Mouse (Mus musculus) cerebellum, postnatal 4 days (tissue): Measurements from ENCODE around the gene Ccdc117.
"Not testable (repeated sequence)": the region's sequence is repeated elsewhere in the genome, so short reads cannot be mapped to it uniquely, and the experiment has no call there.

ENCODE experiments used
- DNase-seq, 2 experiments: peaks; one replicate each; pipeline ENCODE4 v3.0.0; 2022; ENCODE audit warnings: low spot score in 2 of 2, mixed read lengths in 1 of 2

Ccdc117 gene

DNA sequence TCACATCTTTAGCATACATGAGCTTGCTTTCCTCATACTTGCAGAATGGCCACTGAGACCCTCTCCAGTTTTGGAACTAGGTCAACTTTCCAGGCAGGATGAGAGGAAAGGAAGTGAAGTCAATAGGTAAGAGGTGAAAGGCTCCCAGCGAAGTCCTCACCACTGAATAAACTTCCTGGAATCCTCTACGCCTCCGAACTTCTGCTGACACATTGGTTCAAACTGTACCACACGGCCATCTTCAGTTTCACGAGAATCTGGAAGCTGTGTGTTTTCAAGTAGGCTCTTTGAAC lies 31.9 kb downstream of the Ccdc117 start:
- DNase-seq: no peak

DNA sequence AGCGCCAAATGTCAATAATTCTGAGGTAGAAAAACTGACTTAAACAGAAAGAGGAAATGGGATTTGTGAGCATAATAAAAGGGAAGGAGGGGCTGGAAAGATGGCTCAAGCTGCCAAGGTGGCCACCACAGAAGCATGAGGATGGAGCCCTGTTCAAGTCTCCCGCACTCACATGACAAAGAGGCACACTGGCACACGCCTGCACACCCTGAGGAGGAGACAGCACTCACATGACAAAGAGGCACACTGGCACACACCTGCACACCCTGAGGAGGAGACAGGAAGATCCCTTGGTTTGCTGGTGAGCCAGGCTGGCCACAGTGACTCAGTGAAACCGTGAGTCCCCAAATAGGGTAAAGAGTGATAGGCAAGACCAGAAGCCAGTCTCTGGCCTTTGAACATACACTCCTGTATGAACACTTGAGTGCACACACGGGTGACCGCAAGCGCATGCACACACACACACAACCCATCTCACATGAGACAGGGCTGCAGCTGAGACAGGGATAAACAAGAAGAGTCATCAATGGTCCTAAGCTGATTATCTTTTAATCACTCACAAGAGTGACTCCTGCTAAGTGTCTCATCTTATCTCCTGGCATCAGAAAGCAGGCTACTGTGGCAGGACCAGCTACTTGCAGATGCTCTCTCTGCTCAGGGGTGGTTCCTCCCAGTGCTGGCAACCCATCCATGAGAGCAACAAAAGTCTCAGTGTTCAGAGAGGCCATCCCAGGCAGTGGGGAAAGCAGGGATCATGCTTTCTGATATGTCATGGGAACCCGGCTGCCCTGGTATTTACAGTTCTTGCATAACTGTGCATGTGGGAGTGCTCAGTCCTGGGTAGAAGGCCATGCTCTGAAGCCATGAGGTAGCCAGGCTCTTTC lies 32.5 kb downstream of the Ccdc117 start:
- DNase-seq: no peak

DNA sequence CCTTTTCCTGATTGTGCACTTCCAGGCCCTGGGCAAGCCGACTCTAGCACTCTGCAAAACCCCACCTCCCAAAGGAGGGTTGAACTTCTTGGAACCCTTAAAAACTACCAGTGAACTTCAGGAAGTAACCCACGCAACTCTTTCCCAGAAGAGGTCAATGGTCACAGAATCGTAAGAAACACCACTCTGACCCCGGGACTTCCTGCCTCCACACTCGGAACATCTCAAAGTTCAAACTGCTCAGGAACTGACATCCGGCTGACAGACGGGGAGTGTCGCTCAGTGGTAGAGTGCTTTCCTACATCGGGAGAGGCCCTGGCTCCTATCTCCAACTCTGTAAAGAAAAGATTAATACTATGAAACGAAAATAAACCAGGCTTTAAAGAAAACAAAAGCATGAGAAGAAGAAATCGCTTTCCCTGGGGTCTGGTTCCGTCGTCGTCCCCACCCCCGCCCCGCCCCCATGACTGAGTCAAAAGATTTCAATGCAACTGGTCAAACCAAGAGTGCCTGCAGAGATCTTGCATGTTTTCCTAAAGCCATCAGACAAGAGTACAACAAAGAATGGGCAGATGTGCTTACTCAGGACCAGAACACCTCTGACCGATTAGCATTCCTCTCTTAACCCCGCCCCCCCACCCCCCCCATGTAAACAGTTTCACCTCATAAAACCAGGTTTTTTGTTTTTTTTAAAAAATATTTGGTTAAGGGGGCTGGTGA lies 36.0 kb downstream of the Ccdc117 start:
- no peak for DNase-seq

DNA sequence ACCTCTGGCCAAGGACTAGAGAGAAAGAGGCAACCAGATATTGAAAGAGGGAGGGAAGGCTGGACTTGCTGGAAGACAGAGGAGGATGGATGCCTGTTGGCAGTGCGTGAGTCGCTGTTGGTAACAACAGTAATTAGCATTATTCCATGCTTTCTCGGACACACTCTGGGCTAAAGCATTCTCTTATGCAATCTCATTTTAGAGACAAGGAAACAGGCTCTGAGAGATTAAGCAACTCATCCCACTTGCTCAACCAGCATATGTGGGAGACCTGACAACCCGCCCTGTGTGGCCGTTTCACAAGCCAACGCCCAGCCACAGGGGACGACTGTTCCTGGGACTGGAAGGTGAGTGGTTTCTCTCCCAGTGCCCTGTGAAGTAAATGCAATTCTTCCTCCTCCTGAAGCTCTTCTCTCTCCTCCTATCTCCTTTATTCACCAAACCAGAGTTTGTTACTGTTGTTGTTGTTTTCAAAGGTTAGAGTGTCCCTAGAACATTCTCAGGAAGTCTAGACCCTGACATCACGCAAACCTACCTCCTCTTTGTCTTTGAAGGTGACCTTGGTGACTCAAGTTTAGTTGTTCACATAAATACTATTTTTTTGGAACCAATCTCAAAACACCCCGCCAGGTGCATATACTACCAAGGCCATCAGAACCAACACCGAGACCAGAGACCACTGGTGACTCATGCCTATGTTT lies 39.5 kb downstream of the Ccdc117 start:
- DNase-seq: no peak

DNA sequence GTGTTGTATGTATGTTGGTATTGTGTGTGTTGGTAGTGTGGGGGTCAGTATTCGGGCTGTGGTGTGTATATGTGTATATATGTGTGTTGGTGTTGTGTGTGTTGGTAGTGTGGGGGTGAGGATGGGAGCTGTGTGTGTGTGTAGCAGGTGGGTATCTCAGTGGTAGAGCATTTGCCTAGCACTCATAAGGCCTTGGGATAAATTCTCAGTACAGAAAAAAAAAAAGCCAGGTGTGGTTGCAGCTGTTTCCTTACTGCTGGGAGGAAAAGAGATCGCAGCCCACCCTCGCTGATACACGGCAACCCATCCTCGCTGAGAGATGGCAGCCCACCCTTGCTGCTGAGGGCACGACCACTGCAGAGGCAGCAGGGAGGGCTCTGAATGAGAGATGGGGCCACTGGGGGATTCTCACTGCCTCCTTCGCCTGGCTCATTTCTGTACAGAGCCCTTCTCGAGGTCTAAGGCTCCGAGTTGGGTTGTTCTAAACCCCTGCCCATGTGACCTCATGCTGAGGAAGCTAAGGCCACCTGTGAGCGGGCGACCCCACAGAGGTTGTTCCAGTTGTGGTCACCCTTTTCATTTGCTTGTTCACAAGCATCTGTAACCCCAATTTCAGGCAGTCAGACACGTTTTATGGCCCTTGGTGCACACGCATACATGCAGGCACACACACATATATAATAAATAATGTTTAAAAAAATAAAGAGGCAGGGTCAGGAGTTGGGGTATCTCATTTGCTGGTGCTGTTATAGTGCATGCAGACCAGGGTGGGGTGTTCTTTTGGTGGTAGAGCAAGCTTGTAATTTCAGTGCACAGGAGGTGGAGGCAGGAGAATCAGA lies 40.9 kb downstream of the Ccdc117 start:
- DNase-seq: no peak

DNA sequence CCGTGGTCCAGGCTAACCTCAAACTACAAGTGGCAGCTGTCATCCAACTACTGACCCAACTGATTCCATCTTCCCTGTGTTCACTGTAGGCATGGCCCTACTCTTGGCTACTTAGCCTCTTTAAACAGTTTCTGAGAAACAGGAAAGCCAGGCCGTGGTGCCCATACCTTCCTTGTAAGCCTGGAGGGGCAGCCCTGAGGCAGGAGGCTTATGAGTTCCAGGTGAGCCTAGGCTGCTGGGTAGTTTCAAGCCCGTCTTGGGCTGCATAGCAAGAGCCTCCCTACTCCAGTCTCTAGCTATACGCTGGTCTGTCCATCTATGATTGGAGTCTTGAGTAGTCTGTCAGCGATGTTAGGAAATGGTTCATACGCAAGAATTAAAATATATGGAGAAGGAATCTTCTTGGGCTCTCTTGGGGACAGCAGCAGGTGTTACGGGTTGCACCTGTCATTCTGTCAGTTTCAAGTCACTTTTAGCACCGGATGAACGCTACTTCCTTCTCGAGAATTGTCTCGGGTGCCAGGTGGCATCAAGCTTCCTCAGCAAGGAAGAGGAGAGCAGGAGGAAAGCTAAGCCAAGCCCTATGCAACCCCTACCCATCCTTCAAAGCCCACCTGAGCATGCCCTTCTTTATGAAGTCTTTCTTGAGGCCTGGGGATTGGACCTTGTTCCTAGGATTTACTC lies 41.9 kb downstream of the Ccdc117 start:
- no peak for DNase-seq

DNA sequence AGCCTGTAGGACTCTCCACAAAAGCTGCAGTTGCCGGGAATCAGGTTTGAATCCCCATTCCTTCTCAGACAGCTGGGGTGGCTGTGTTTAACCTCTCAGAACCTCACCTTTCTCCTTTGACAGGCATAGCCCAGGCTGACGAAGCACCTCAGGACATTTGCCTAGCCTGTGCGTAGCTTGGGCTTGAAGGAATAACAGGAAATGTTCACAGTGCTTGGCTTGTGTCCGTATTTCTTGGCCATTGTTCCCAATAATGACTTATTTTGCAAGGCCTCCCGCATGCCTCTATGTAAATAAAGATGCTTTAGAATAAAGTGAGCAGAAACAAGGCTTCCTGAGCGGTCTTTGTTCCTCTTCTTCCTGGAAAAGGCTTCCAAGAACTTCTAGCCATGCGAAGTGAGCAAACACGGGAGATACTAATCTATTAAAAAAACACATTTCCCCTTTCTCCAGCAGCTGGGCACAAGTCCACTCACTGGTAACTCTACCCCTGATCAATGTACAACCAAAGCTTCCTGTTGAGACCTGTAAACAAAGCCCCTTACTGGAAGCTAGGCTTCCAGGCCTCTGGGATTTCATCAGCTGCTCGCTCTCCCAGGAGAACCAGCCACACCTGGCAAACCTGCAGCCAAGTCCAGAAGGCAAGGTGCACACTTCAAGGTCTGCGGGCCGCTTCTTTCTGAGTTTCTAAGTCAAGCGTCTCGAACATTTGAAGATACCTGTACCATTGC lies 42.9 kb downstream of the Ccdc117 start:
- no peak for DNase-seq

DNA sequence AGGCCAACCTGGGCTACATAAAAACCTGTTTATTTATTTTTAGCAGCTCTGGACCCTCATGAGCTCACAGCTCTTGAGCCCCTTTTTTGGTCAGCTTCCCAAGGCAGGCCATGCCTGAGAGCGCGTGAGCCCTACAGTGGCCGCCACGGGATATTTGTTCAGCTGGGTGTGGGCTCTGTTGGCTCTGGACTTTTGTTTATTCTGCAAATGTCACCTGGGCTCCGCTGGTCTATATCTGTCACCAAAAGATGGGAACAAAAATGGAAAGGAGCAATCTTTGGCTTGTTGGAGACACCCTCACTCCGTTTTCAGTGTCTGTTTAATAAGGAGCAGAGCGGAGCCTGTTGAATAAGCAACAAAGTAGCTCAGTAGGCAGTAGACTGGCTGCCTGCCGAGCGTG lies 43.6 kb downstream of the Ccdc117 start:
- no peak for DNase-seq

DNA sequence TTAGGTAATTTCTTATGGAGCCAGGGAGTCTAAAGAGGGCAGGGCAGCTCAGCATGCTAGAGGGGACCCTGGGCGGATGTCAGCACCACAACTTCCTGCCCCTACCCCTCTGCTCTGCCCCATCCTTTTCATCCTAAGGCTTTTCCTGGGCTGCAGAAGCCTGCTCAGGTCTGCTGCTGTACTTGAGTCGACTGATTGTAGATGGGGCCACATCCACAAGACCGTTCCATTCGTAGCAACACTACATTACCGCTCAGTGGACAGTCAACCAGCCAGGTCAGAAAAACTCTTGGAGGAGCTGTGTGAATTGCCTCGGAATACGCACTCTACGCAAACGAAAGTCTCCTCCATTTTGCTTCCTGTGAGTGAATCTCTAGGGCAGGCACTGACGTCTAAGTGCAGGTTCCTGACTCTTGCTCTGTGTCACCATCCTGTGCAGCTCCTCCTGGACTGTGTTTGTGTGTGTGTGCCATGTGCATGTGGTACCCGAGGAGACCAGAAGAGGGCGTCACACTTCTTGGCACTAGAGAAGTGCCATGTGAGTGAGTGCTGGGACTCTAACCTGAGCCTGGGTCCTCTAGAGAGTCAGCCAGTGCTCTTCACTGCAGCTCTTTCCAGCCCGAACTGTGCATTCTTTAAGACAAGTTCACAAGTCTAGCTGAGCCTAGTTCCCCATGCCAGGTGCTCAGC lies 45.3 kb downstream of the Ccdc117 start:
- no peak for DNase-seq

DNA sequence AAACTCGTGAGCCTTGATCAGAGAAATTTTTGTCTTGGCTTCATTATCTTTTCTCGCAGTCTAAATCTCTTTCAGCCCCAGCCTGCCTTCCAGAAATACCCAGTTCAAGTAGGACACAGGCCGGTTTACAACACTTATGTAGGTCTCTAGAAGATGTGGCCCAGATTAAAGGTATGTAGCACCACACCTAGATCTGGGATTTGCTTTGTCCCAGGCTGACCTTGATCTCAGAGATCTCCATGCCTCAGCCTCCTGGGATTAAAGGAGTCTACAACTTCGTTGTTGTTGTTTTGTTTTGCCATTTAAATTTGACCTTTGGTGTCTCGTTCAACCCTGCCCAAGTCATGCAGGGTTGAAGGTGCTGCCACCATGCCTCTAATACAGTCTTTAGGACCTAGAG lies 46.1 kb downstream of the Ccdc117 start:
- no peak for DNase-seq

DNA sequence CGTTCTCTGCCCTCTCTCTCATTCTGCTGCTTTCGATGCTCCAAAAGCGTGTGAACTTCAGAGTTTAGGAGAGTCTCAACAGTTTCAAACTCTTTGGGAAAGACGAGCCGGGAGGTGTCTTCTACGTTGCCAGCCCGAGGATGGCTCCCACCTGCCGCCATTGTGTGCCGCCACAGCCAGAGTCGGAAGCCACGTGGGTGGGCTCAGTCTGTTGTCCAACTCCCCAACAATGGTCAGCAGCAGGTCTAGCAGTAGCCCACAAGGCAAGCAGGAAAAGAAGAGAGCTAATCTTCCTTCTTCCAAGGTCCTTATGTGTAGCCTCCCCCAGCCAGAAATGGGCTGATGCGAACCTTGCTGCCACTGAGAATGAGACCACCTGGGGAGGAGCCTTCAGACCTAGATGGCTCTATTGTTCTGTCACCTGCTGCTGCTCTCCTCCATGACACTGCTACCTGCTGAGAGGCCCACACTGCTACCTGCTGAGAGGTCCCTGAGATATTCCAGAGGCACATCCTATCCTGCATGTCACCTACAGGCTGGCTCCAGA lies 46.6 kb downstream of the Ccdc117 start:
- no peak for DNase-seq

DNA sequence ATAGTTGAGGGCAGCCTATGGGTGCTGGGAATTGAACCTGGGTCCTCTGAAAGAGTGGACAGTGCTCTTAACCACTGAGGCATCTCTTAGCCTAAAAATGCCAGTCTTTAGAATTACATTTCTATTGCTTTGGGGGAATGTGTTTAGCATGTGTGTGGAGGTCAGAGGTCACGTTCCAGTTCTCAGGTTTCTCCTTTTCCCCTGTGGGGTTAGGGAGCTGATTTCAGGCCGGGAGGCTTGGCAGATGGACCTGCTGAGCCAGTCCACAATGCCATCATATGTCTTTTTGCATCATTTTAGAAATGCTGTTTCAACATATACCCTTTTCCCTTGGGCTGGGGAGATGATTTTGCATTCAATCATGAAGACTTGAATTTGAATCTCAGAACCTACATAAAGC lies 48.1 kb downstream of the Ccdc117 start:
- DNase-seq: no peak

DNA sequence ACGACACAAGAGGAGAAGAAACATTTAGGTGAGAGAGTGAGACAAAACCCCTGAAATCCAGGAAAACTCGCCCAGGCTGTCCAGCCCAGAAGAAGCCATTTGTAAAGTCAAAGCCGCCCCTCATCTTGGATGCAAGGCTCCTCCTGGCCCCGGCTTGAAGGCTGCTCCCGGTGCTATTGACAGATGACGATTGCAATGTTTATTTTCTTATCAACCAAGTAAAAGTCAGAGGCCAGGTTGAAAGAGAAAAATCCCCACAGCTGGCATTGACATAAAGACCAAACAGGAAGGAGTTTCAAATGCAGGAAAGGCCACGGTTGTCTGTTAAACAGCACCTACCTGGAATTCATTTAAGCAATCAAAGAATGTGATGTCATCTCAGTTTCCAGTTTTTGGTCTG lies 50.1 kb downstream of the Ccdc117 start:
- no peak for DNase-seq

DNA sequence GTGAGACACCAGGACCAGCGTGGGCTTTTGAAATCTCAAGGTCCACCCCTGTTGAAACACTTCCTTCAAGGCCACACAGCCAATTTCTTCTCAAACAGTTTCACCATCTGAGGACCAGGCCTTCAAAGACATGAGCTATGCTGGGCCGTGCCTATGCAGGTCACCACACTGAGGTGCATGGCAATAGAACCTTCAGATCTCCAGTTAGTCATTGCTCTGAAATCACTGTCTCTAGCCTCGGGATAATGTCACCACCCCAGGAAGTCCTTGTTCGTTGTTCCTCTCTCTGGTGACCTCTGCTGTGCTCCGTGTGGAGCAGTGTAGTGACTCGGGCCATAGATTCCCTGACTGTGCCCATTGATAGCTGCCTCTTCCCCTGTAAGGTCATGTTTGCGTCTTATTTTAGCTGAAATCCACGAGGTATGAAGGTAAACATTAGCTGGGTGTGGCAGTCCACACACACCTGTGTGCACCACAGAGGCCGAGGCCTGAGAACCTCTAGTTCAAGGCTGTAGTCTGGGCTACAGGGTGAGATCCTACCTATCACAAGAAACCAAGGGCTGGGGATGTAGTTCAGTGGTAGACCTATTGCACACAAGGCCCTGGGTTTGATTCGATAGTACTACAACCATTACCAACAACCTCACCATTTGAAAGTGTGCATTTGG lies 50.9 kb downstream of the Ccdc117 start:
- DNase-seq: no peak

DNA sequence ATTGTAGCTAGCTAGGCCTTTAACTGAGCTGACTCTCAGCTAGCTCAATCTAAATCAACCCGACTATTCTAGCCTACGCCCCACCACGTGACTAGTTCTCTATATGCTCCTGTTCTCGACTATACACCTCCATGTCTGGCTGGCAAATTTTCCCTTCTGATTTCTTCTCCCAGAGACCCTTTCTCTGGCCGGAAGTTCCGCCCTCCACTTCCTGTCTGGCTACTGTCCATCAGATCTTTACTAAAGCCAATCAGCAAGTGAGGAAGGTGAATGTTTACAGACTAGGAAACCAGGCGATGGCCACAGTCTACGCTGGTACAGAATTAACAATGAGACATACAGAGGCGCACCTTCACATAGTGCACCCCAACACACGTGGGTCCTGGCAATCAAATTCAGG lies 52.6 kb downstream of the Ccdc117 start:
- DNase-seq: not testable (repeated sequence)

DNA sequence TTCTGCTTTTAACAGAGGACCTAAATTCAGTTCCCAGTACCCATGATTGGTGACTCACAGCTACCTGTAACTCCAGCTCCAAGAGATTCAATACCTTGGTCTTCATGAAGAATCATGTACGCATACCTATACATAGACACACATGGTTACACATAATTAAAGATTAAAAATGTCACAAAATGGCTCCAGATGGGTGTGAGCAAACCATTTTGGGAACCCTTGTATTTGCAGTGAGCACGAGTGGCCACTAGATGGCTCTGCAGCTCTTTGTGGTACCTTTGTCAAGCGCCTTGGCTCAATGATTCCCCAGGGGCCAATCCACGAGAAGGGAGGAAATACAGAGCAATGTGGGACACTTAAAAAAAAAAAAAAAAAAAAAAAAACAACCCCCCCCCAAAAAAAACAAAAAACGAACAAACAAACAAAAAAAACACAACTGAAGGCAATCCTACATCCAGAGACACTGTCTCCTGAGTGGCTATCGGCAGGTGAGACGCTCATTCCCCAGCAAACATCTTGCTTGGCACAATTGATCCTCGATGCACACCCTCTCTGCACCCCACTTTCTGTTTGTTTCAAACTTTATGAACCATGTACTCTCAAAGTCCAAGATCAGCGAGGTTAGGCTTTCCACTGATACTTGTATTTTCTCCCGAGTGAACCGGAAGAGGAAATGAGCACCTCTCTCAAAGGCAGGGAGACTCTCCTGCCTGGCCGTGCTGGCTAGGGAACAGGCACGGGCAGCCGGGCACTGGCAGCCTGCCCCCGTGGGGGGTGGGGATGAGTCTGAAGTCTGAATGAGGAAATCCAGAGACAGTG lies 56.6 kb downstream of the Ccdc117 start:
- DNase-seq: peak; percentile 66 to 82

DNA sequence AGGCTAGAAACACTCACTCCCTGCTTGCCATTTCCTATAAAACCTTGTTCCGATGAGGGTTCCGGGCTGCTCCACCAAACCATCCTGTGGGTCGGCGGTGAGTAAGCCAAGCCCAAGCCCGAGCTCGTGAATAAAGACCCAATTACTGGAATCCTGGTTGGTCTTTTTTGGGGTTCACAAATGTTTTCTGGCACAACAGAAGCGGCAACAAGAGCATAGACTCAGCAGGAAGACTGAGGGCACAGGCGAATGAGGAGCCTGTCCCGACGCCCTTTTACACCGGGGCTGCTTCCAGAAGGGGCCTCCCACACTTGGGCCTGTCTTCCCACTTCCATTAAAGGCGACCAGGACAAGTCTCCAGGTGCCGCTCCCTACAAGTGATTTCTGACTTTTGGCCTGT lies 59.4 kb downstream of the Ccdc117 start:
- DNase-seq: no peak
